12 mouse cellular contexts compared by ENCODE assay signal in genomic region chr2:35269136-35269535, GRCm38 (mm10). TPM values are rescaled to one million over a fixed set of nuclear protein-coding genes. Genes with fewer than 3 reads are reported as not detected.
DNase-seq lines count a peak whose midpoint lies in the region; ATAC-seq and TF ChIP-seq lines count a peak whose summit lies in the region.
"Had no signal": no experiment of that assay in that cellular context is flagged by ENCODE, and none has a peak within 500 bp of the region (broad histone marks: within the 10 kb centered on the region; RNA-seq: fewer than 3 reads in every experiment).

No protein-coding gene starts in this region.

- no peak for TF ChIP-seq CTCF in lung, postnatal 0 days (IDR thresholded peaks at IDR 0.05)
- no peak for TF ChIP-seq CTCF in lung, adult 2 months (IDR thresholded peaks at IDR 0.05; ENCODE audit: insufficient read depth, low read length)

- no peak for ATAC-seq in heart, embryonic 15.5 days (replicated peaks; ENCODE audit: insufficient number of reproducible peaks, insufficient read depth, low FRiP score, low read depth)
- ATAC-seq in heart, embryonic 11.5 days (replicated peaks; ENCODE audit: insufficient number of reproducible peaks, low FRiP score, low TSS enrichment), result no peak
- no peak for ATAC-seq in lung, postnatal 0 days
- no peak for ATAC-seq in embryonic facial prominence, embryonic 15.5 days (ENCODE audit: insufficient number of reproducible peaks, low FRiP score, low TSS enrichment, low read depth)
- ATAC-seq: activated CD4-positive, CD25-positive, alpha-beta regulatory T cell, adult 4 months; forebrain, postnatal 0 days had no signal

- no peaks in the 10 kb centered on the region for H3K36me3 ChIP-seq in heart, embryonic 15.5 days
- H3K36me3 ChIP-seq in heart, embryonic 11.5 days (ENCODE audit: control insufficient read depth, insufficient read depth, low read length), result no peaks in the 10 kb centered on the region
- H3K36me3 ChIP-seq in lung, postnatal 0 days (ENCODE audit: insufficient read depth, low read length), result no peaks in the 10 kb centered on the region
- no peaks in the 10 kb centered on the region for H3K36me3 ChIP-seq in embryonic facial prominence, embryonic 15.5 days

- peak overlapping the region; percentile 93 for H3K27ac ChIP-seq in heart, embryonic 15.5 days
- no peak overlapping the region for H3K27ac ChIP-seq in heart, embryonic 11.5 days (ENCODE audit: low read depth, low read length)
- peak overlapping the region; percentile 95 for H3K27ac ChIP-seq in lung, postnatal 0 days (ENCODE audit: low read length)
- H3K27ac ChIP-seq in embryonic facial prominence, embryonic 15.5 days (replicated peaks), result peak overlapping the region; percentile 88

- peaks cover 90% of the 10 kb centered on the region for H3K4me1 ChIP-seq in heart, embryonic 15.5 days (replicated peaks)
- peaks cover 61% of the 10 kb centered on the region for H3K4me1 ChIP-seq in heart, embryonic 11.5 days (ENCODE audit: control insufficient read depth, insufficient read depth, low read length)
- H3K4me1 ChIP-seq in lung, postnatal 0 days (ENCODE audit: insufficient read depth, low read depth, low read length), result peaks cover 44% of the 10 kb centered on the region; the same call in 1 of the 2 replicates
- H3K4me1 ChIP-seq in lung, adult 2 months (ENCODE audit: control insufficient read depth, insufficient read depth, low read length), result peaks cover 30% of the 10 kb centered on the region
- peaks cover 95% of the 10 kb centered on the region for H3K4me1 ChIP-seq in embryonic facial prominence, embryonic 15.5 days

- H3K9me3 ChIP-seq in heart, embryonic 15.5 days (replicated peaks), result no peaks in the 10 kb centered on the region
- H3K9me3 ChIP-seq in heart, embryonic 11.5 days (replicated peaks; ENCODE audit: control insufficient read depth, low read length), result no peaks in the 10 kb centered on the region
- no peaks in the 10 kb centered on the region for H3K9me3 ChIP-seq in lung, postnatal 0 days (ENCODE audit: low read length)
- H3K9me3 ChIP-seq in embryonic facial prominence, embryonic 15.5 days (replicated peaks), result no peaks in the 10 kb centered on the region

- peak; percentile 62 for DNase-seq in lung, postnatal 0 days (ENCODE audit: low spot score)
- DNase-seq in lung, adult 2 months, result no peak
- DNase-seq in cerebellum, adult 18-20 months, result no peak
- no peak for DNase-seq in cerebellum, adult 9-10 months
- DNase-seq: cerebellum, adult 11 months; forebrain, postnatal 0 days; left cerebral cortex, postnatal 4 days; thymus, postnatal 14 days had no signal

- no peak overlapping the region for H3K4me2 ChIP-seq in heart, embryonic 15.5 days
- H3K4me2 ChIP-seq in heart, embryonic 11.5 days, result no peak overlapping the region
- no peak overlapping the region for H3K4me2 ChIP-seq in lung, postnatal 0 days (replicated peaks; ENCODE audit: low read depth, low read length)
- no peak overlapping the region for H3K4me2 ChIP-seq in embryonic facial prominence, embryonic 15.5 days (replicated peaks)

- H3K27me3 ChIP-seq in heart, embryonic 15.5 days, result no peaks in the 10 kb centered on the region
- H3K27me3 ChIP-seq in heart, embryonic 11.5 days (ENCODE audit: control insufficient read depth, insufficient read depth, low read length), result no peaks in the 10 kb centered on the region
- H3K27me3 ChIP-seq in lung, postnatal 0 days (replicated peaks; ENCODE audit: insufficient read depth, low read length), result no peaks in the 10 kb centered on the region
- no peaks in the 10 kb centered on the region for H3K27me3 ChIP-seq in embryonic facial prominence, embryonic 15.5 days

- no peak overlapping the region for H3K9ac ChIP-seq in heart, embryonic 15.5 days
- no peak overlapping the region for H3K9ac ChIP-seq in heart, embryonic 11.5 days (ENCODE audit: low read depth, low read length)
- H3K9ac ChIP-seq in lung, postnatal 0 days (replicated peaks; ENCODE audit: low read depth), result no peak overlapping the region
- H3K9ac ChIP-seq in embryonic facial prominence, embryonic 15.5 days, result no peak overlapping the region
- H3K9ac ChIP-seq: forebrain, postnatal 0 days had no signal

- WGBS in heart, embryonic 15.5 days, result 80% methylated on average over 6 of the region's 6 CpGs
- 86% methylated on average over 6 of the region's 6 CpGs for WGBS in heart, embryonic 11.5 days (ENCODE audit: insufficient replicate concordance)
- 64% methylated on average over 6 of the region's 6 CpGs for WGBS in lung, postnatal 0 days
- WGBS in lung, adult 2 months, result 70% methylated on average over 6 of the region's 6 CpGs
- 77% methylated on average over 6 of the region's 6 CpGs for WGBS in embryonic facial prominence, embryonic 15.5 days

- H3K4me3 ChIP-seq in heart, embryonic 15.5 days, result no peak overlapping the region
- no peak overlapping the region for H3K4me3 ChIP-seq in heart, embryonic 11.5 days (ENCODE audit: low read depth, low read length)
- no peak overlapping the region for H3K4me3 ChIP-seq in lung, postnatal 0 days (ENCODE audit: low read depth, low read length)
- H3K4me3 ChIP-seq in lung, adult 2 months (replicated peaks; ENCODE audit: extremely low read depth, low read depth, low read length), result no peak overlapping the region
- no peak overlapping the region for H3K4me3 ChIP-seq in embryonic facial prominence, embryonic 15.5 days (replicated peaks)

- 0 out of 2 replicates have a peak, but pooled peaks have one; percentile 54 for TF ChIP-seq EP300 in lung, postnatal 0 days (IDR thresholded peaks at IDR 0.05)

- TF ChIP-seq POLR2A in lung, adult 2 months (IDR thresholded peaks at IDR 0.05; ENCODE audit: borderline replicate concordance, extremely low read depth, low read depth, low read length), result no peak

RNA-seq across cellular contexts. Expression of gene Gsn, which starts 13.0 kb away (rescaled TPM):
- polyA plus RNA-seq in heart, embryonic 15.5 days (2015; fragmentation: Nextera tagmentation; extraction: Ambion mirVana), result 321 and 325 TPM in 2 replicates
- 116 and 132 TPM in 2 replicates for polyA plus RNA-seq in heart, embryonic 11.5 days (2014; fragmentation: Nextera tagmentation; extraction: Ambion mirVana)
- polyA plus RNA-seq in lung, postnatal 0 days (2015; fragmentation: Nextera tagmentation; extraction: Ambion mirVana), result 956 and 1,007 TPM in 2 replicates
- polyA plus RNA-seq in lung, adult 2 months (2012; rRNA removed), result 2,994 and 3,301 TPM in 2 replicates
- 327 and 340 TPM in 2 replicates for polyA plus RNA-seq in embryonic facial prominence, embryonic 15.5 days (2015; fragmentation: Nextera tagmentation; extraction: Ambion mirVana)
